Mouse (Mus musculus) spleen, adult 12 weeks (tissue): Measurements from ENCODE around the gene Birc2.

ENCODE experiments used
- DNase-seq: peaks from one replicate; pipeline ENCODE4 v3.0.0; 2022; ENCODE audit warnings: low spot score

Gene Birc2

DNA sequence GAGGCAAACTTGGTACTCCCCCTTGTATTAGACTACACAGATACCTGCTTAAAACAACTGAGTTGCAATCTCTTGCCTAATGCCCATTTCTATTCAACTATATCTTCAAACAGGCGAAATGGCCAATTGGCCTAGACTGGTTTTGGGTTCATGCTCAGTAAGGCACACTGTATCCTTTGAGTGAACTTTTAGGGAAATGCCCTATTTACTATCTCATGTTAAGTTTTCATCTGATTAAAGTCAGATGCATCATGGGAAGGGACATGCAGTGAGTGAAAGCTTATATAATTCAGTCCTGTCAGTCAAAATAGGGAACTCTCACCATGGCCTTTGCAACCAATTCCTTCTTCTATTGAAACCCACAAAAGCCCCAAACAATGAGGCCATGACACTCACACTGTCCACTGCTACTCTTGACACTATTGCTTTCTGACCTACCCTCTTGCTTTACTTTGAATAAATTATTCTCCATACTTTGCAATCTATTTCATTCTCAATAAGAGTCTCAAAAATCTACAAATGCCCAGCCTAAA lies 9.9 kb upstream of the Birc2 start:
- no peak for DNase-seq

- no peak for DNase-seq
These were observed 8.5 kb upstream of the Birc2 start for GRCm38 (mm10) chr9:7845216-7845895.

DNA sequence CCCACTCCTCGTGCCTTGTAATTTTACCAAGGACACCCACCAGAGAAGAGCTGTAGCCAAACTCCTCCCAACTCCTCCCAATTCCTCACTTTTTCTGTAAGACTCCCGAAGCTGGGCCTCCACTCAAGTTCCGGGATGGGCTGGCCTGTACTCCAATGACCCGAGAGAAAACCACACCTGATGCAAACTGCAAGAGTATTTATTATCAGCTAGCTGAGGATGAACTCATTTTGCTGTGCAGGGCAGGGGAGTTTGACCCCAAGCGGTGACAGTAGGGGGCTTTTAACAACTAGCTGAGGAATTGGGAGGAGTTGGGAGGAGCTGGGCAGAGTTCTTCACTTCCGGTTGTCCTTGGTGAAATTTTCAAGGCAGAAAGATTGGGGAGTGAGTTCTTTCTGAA lies 4.4 kb upstream of the Birc2 start:
- DNase-seq: no peak

DNA sequence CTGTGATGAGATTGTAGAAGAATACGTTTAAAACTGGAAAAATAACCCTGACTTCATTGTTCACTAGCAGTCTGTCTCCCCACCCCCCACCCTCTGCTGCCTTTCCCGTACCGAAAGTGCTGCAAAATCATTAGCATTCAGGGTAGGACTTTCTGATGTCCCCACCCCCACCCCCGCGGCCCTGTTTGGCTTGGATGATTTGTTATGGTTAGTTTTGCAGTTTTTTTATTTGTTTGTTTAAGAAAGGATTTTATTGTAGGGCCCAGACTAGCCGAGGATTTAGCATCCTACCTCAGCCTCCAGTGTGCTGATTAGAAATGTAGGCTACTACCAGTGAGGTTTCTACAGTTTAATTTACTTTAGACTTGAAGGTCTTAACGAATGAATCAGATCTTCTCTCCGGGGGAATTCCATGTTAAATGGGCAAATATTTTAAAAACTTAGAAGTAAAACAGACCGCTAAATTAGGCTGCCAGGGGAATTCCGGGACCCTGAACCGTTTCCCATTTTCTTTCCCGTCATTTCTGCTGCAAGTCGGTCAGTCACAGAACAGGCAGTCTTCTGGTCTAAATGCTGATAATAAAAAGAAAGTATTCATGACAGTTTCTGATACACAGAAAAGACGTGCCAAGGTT lies 1.1 kb upstream of the Birc2 start:
- no peak for DNase-seq

- DNase-seq: peak; percentile 49
These were observed 533 bp downstream of the Birc2 start for GRCm38 (mm10) chr9:7836331-7836730.

DNA sequence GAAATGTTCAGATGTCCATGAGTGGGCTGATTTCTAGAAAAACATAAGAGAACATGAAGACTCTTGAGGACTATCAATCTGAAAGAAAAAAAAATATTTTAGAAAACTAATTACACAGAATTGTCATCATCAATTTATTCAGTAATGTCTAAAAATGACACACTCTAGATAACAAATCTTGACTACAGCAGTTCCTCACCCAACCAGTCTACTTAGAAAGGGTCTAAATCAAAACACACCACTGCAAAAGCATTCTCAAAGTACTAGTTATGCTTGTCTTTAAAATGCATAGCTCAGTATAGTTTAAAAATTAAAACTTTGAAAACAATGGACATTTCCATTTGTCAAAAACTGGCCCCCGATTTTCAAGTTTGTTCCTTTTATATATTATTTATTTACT lies 1.6 kb downstream of the Birc2 start:
- no peak for DNase-seq

- DNase-seq: no peak
These were observed 3.4 kb downstream of the Birc2 start for GRCm38 (mm10) chr9:7833421-7833820.

DNA sequence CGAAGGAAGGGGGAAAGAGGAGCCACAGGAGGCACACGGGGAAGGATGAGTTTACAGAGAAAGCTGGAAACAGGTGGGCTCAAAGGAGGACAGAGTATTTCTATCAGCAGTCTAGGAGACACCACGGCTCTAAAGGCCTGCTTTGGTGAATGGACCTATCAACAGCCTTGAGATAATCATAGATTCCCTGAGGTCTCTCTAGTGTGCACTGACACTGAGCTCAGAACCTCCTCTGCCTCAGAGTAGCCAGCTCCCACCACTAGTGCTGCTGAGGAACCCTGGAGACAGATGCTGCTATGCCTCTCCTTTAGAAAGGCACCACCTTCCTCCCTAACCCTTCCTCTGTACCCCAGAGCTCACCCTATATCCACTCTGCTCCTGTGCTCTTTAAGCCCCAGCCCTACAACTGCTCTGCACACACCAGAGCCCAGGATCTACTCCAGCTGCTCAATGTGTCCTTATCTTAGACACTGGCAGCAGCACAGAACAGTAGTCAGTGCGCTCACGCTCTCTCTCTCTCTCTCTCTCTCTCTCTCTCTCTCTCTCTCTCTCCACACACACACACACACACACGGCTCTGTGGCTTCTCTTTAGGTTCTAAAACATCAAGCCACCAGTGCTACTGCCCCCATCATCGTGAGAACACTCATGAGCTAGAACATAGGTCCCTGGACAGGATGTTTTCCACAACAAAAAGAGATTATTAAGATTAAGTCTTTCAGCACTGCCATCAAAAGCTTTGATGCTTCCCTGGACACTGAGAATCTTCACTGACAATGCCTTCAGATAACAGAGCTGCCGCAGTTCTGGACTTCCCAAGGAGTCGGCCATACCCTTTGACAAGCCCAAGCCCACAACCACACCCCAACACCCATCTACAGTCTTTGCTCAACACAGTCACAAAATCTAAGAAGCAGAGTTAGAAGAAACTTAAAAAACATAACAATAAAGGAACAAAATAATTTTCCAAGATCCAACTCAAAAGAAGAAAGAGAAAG lies 7.0 kb downstream of the Birc2 start:
- DNase-seq: peak; percentile 9

DNA sequence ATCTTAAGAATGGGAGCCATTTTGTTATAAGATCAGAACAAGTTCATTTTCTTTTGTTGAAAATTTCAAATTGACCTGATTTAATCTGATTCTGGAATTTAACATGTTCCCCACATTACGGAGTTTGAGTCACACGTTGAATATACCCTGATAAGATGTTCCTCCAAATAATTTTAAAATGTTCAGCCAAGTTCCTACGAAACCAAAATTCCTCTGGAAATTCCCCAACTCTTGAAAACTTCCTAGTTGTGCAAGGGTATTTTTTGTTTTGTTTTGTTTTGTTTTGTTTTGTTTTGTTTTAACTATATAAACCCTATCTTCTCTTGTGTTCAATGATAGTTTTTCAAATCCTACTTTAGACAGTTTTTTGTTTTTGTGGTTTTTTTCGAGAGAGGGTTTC lies 8.2 kb downstream of the Birc2 start:
- DNase-seq: no peak

- DNase-seq: no peak
These were observed 11.9 kb downstream of the Birc2 start for GRCm38 (mm10) chr9:7824916-7825315.

DNA sequence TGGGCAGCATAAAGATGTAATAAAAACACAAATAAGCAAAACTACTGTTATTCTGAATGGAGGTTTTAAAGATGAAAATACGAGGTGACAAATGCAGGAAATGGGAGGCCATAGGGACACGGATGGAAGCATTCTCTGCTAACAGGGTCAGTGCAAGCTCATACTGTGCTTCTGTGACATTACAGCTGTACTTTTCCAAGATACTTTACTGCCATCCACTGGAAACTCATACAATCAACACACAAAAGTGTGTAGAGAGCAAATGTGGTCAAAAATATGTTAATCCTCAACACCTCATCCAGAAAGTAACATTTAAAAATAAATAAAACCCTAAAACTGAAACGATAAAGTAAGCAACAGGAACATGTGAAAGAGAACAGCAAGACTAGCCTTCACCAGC lies 14.1 kb downstream of the Birc2 start:
- DNase-seq: no peak

- no peak for DNase-seq
These were observed 31.8 kb downstream of the Birc2 start for GRCm38 (mm10) chr9:7805101-7805506.

- no peak for DNase-seq
These were observed 38.3 kb downstream of the Birc2 start for GRCm38 (mm10) chr9:7798555-7798954.

- no peak for DNase-seq
These were observed 39.3 kb downstream of the Birc2 start for GRCm38 (mm10) chr9:7797542-7797941.

- DNase-seq: no peak
These were observed 40.6 kb downstream of the Birc2 start for GRCm38 (mm10) chr9:7796129-7796864.

- DNase-seq: no peak
These were observed 41.3 kb downstream of the Birc2 start for GRCm38 (mm10) chr9:7795581-7795980.

DNA sequence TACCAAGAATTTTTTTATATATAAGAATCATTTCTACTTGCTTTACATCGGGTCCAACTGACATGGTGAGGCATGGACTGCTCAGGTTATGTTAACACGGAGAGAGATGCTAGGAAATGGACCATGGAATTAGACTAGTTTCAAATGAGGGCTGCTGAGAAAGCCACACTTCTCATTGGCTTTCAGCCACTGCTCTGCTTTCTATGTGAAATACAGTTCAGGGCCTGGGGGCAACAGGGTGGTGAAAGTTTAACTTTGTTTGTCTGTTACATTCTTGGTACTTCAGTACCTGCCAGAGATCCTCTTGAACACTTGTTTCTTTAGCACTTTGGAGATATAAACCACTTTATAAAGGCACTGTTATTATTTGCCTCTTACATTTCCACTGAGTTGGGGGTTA lies 43.3 kb downstream of the Birc2 start:
- DNase-seq: no peak

DNA sequence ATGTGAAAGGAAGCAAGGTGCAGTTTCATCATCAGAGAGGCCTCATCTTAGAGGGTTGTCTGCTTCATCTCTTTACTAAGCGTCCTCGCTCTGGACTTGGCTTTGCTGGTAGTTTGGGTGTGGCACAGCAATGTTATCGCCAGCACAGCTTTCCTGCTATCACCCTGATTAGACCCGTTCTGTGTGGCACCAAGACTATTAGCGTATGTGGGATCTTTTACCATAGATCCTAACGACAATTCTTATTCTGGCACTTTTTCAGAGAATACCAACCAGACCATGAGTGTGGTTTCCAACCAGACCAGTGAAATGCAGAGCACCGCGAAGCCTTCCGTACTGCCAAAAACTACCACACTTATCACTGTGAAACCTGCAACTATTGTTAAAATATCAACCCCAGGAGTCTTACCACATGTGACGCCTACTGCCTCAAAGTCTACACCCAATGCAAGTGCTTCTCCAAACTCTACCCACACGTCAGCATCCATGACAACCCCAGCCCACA lies 46.2 kb downstream of the Birc2 start:
- DNase-seq: peak; percentile 22

GRCm38 (mm10) chr9:7789764-7790575 lies 46.9 kb downstream of the Birc2 start:
- DNase-seq: no peak

DNA sequence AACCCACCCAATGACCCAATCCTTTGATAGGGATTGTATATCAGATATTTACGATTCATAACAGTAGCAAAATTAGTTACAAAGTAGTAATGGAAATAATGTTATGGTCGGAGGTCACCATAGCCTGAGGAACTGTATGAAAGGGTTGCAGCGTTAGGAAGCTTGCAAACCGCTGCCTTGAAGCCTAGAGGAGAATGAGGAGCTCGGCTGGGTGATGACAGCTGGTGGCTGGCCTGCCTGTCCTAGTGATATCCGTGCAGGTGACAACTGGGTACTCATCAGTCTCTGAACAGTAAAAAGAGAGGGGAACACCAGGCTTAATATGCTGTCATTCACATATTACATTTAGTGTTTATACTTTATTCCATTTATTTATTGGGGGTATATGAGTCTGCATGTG lies 48.5 kb downstream of the Birc2 start:
- no peak for DNase-seq

DNA sequence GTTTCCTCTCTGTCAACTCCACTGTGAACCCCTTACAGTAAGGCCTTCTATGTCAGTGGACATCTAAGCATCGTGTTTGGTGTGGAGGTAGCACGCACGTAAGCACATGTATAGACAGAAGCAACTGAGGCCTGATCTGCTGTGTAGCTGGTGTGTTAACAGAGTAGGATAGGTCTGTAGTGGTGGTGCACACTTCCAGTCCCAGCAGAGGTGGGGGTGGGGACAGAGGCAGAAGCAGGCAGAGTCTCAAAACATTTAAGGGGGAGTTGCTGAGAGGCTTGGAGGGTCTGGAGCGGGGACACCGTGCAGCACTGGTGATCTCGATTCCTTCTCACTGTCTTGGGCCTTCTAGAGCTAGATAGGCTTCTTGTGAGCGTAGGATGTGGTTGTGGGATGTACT lies 50.8 kb downstream of the Birc2 start:
- DNase-seq: no peak
